Mouse (Mus musculus): ENCODE results near the gene Ltbr.

DNA sequence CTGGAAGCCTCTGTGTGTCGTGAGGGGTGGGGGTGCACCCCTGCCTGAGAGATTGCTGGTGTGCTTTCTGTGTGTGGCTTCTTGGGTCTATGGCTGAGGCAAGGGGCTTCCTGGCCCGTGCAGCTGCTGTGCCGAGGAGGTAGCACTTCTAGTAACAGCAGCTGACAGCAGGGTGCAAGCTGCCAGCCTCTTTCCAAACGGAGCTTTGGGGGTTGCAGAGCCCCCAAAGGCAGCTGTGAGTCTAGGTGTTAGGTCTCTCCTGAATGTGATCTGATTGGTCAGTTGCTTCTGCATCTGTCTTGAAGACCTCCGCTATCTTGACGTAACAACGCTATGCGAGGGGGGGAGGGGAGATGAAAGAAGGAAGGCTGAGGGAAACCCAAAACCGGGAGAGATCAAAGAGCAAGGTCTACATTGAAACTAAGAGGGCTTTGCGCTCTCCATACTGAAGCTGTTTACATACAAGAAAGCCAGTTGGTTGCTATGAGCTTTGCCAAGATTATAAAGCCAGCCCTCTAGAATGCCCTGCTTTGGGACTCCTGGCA is 41.6 kb upstream of the Ltbr start:
- TF ChIP-seq HCFC1 (IDR thresholded peaks at IDR 0.05; ENCODE audit: borderline replicate concordance, insufficient read depth, low read length) (no peak), CHD2 (IDR thresholded peaks at IDR 0.05; ENCODE audit: low read depth, low read length) (no peak)

Measured in ES-E14 (cell line).